11 mouse cellular contexts compared by ENCODE assay signal in the genomic region with DNA sequence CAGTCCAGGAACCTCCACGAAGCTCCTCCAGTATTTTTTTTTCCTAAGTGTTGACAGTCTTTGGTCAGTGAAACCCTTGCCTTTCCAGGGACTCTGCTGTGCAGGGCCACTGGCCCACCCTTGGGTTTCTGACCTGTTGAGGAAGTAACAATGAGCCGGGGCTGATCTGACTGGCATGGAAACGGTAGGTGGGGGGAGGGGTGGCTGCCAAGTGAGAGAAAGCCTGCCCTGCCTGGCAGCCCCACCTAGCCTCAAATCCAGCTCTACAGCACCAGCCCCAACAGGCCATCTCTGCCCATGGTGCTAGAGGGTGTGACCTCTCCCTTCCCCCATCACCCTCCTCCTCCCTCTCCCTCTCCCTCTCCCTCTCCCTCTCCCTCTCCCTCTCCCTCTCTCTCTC. TPM values are rescaled to one million over a fixed set of nuclear protein-coding genes. Genes with fewer than 3 reads are reported as not detected.
A peak's percentile ranks its signal among the peaks of the same experiment; 100 is the strongest.
DNase-seq lines count a peak whose midpoint lies in the region; ATAC-seq and TF ChIP-seq lines count a peak whose summit lies in the region.
"Had no signal": no experiment of that assay in that cellular context is flagged by ENCODE, and none has a peak within 500 bp of the region (broad histone marks: within the 10 kb centered on the region; RNA-seq: fewer than 3 reads in every experiment).

No protein-coding gene starts in this region.

- H3K4me2 ChIP-seq in liver, postnatal 0 days (ENCODE audit: low read depth, low read length) = 0 out of 2 replicates have a peak overlapping the region, but pooled peaks have one; percentile 9
- no peak overlapping the region for H3K4me2 ChIP-seq in stomach, embryonic 16.5 days (ENCODE audit: low read depth, low read length)
- H3K4me2 ChIP-seq: heart, embryonic 15.5 days had no signal

- H3K36me3 ChIP-seq in liver, postnatal 0 days (replicated peaks; ENCODE audit: insufficient read depth, low read length) = no peaks in the 10 kb centered on the region
- no peaks in the 10 kb centered on the region for H3K36me3 ChIP-seq in stomach, embryonic 16.5 days (ENCODE audit: control insufficient read depth, insufficient read depth, low read length)
- H3K36me3 ChIP-seq: embryonic facial prominence, embryonic 10.5 days; heart, embryonic 15.5 days had no signal

- TF ChIP-seq CTCF in liver, postnatal 0 days (IDR thresholded peaks at IDR 0.05; ENCODE audit: low read depth) = no peak

- H3K9me3 ChIP-seq in liver, postnatal 0 days (ENCODE audit: low read length) = no peaks in the 10 kb centered on the region
- no peaks in the 10 kb centered on the region for H3K9me3 ChIP-seq in stomach, embryonic 16.5 days (replicated peaks; ENCODE audit: control insufficient read depth, low read length)
- H3K9me3 ChIP-seq: embryonic facial prominence, embryonic 10.5 days; heart, embryonic 15.5 days had no signal

- H3K4me3 ChIP-seq in liver, postnatal 0 days (ENCODE audit: low read depth, low read length) = no peak overlapping the region
- no peak overlapping the region for H3K4me3 ChIP-seq in stomach, embryonic 16.5 days (replicated peaks; ENCODE audit: low read length)
- H3K4me3 ChIP-seq: embryonic facial prominence, embryonic 10.5 days; heart, embryonic 15.5 days had no signal

- no peak for ATAC-seq in CD4-positive, CD25-positive, alpha-beta regulatory T cell, adult 4 months
- no peak for ATAC-seq in liver, postnatal 0 days
- peak; percentile 16; the same call in 1 of the 2 replicates for ATAC-seq in stomach, embryonic 16.5 days (ENCODE audit: insufficient read depth, low FRiP score)

- WGBS in liver, postnatal 0 days (ENCODE audit: insufficient replicate concordance) = 9% methylated on average over 3 of the region's 3 CpGs
- 13% methylated on average over 3 of the region's 3 CpGs for WGBS in stomach, embryonic 16.5 days

- DNase-seq in CD4-positive, CD25-positive, alpha-beta regulatory T cell, adult 2 months (ENCODE audit: low read depth, low spot score) = peak; percentile 65
- peak; percentile 35 to 45 for DNase-seq in thymus, postnatal 36 days
- no peak for DNase-seq in thymus, postnatal 0 days (ENCODE audit: low spot score)
- DNase-seq in liver, postnatal 0 days = peak; percentile 55
- no peak for DNase-seq in T-cell, adult 2 months (ENCODE audit: low spot score)
- no peak for DNase-seq in embryo, embryonic 11 days
- DNase-seq: right cerebral cortex, adult 18-20 months had no signal

- peaks cover 28% of the 10 kb centered on the region for H3K4me1 ChIP-seq in liver, postnatal 0 days (ENCODE audit: insufficient read depth)
- peaks cover 9% of the 10 kb centered on the region; the same call in 1 of the 2 replicates for H3K4me1 ChIP-seq in stomach, embryonic 16.5 days (ENCODE audit: control insufficient read depth, insufficient read depth, low read length)

- no peaks in the 10 kb centered on the region for H3K27me3 ChIP-seq in liver, postnatal 0 days (ENCODE audit: insufficient read depth, low read length)
- H3K27me3 ChIP-seq in stomach, embryonic 16.5 days (ENCODE audit: control insufficient read depth, insufficient read depth, low read length) = no peaks in the 10 kb centered on the region
- H3K27me3 ChIP-seq: heart, embryonic 15.5 days had no signal

- H3K9ac ChIP-seq in liver, postnatal 0 days (replicated peaks) = no peak overlapping the region
- no peak overlapping the region for H3K9ac ChIP-seq in stomach, embryonic 16.5 days (ENCODE audit: low read length)
- H3K9ac ChIP-seq: heart, embryonic 15.5 days had no signal

- no peak for TF ChIP-seq EP300 in liver, postnatal 0 days (IDR thresholded peaks at IDR 0.05; ENCODE audit: low read depth)

- H3K27ac ChIP-seq in liver, postnatal 0 days (ENCODE audit: low read depth) = no peak overlapping the region
- H3K27ac ChIP-seq in stomach, embryonic 16.5 days (ENCODE audit: low read length) = peak overlapping the region; percentile 89
- H3K27ac ChIP-seq: embryonic facial prominence, embryonic 10.5 days; heart, embryonic 15.5 days had no signal

RNA-seq across cellular contexts. Expression of a gene that starts 4.7 kb away (rescaled TPM):
- 10 to 100 TPM; 52.7 to 58.5 TPM for polyA plus RNA-seq in CD4-positive, CD25-positive, alpha-beta regulatory T cell, adult 4 months (2017; shearing (Covaris generic))
- 21.9 and 22.5 TPM in 2 replicates for polyA plus RNA-seq in thymus, postnatal 0 days (2015; fragmentation: Nextera tagmentation; extraction: Ambion mirVana)
- 7.8 and 8.3 TPM in 2 replicates for polyA plus RNA-seq in liver, postnatal 0 days (2015; fragmentation: Nextera tagmentation; extraction: Ambion mirVana)
- polyA plus RNA-seq in stomach, embryonic 16.5 days (2015; fragmentation: Nextera tagmentation; extraction: Ambion mirVana) = 41.2 and 46.4 TPM in 2 replicates

RNA-seq across cellular contexts. Expression of a gene that starts 10.8 kb away (rescaled TPM):
- polyA plus RNA-seq in CD4-positive, CD25-positive, alpha-beta regulatory T cell, adult 4 months (2017; shearing (Covaris generic)) = 100 to 1,000 TPM; 102 to 161 TPM
- 12.9 and 20.3 TPM in 2 replicates for polyA plus RNA-seq in thymus, postnatal 0 days (2015; fragmentation: Nextera tagmentation; extraction: Ambion mirVana)
- 17.1 and 21.9 TPM in 2 replicates for polyA plus RNA-seq in liver, postnatal 0 days (2015; fragmentation: Nextera tagmentation; extraction: Ambion mirVana)
- polyA plus RNA-seq in stomach, embryonic 16.5 days (2015; fragmentation: Nextera tagmentation; extraction: Ambion mirVana) = 13.2 and 16.5 TPM in 2 replicates

RNA-seq across cellular contexts. Expression of a gene that starts 53.1 kb away (rescaled TPM):
- 10 to 100 TPM; 27.8 to 29.1 TPM for polyA plus RNA-seq in CD4-positive, CD25-positive, alpha-beta regulatory T cell, adult 4 months (2017; shearing (Covaris generic))
- 5.7 and 6.2 TPM in 2 replicates for polyA plus RNA-seq in thymus, postnatal 0 days (2015; fragmentation: Nextera tagmentation; extraction: Ambion mirVana)
- polyA plus RNA-seq in liver, postnatal 0 days (2015; fragmentation: Nextera tagmentation; extraction: Ambion mirVana) = 2.5 and 3.2 TPM in 2 replicates
- polyA plus RNA-seq in stomach, embryonic 16.5 days (2015; fragmentation: Nextera tagmentation; extraction: Ambion mirVana) = 11.3 and 11.8 TPM in 2 replicates

RNA-seq across cellular contexts. Expression of a gene that starts 53.3 kb away (rescaled TPM):
- under 1 TPM in 1 of 2 experiments, not detected in 1; 0.05 TPM for polyA plus RNA-seq in CD4-positive, CD25-positive, alpha-beta regulatory T cell, adult 4 months (2017; shearing (Covaris generic))
- 0.01 and 0.27 TPM in 2 replicates for polyA plus RNA-seq in thymus, postnatal 0 days (2015; fragmentation: Nextera tagmentation; extraction: Ambion mirVana)
- polyA plus RNA-seq in liver, postnatal 0 days (2015; fragmentation: Nextera tagmentation; extraction: Ambion mirVana) = 0.02 TPM in 1 of 2 replicates, not detected in the other
- polyA plus RNA-seq in stomach, embryonic 16.5 days (2015; fragmentation: Nextera tagmentation; extraction: Ambion mirVana) = 0.30 and 0.45 TPM in 2 replicates

RNA-seq across cellular contexts. Expression of a gene that starts 55.4 kb away (rescaled TPM):
- 1 to 10 TPM; 1.8 to 3.0 TPM for polyA plus RNA-seq in CD4-positive, CD25-positive, alpha-beta regulatory T cell, adult 4 months (2017; shearing (Covaris generic))
- polyA plus RNA-seq in thymus, postnatal 0 days (2015; fragmentation: Nextera tagmentation; extraction: Ambion mirVana) = 0.42 and 0.51 TPM in 2 replicates
- polyA plus RNA-seq in liver, postnatal 0 days (2015; fragmentation: Nextera tagmentation; extraction: Ambion mirVana) = 0.14 and 0.22 TPM in 2 replicates
- polyA plus RNA-seq in stomach, embryonic 16.5 days (2015; fragmentation: Nextera tagmentation; extraction: Ambion mirVana) = 0.47 and 0.90 TPM in 2 replicates

Comparison
In these comparisons a context has a peak if more than half of its experiments do, and no peak if none do; other contexts are left out.
1. DNase-seq: peak in CD4-positive, CD25-positive, alpha-beta regulatory T cell, adult 2 months (single experiment), thymus, postnatal 36 days (2 of 2) and liver, postnatal 0 days (single experiment); none in thymus, postnatal 0 days (single experiment), T-cell, adult 2 months (single experiment) and embryo, embryonic 11 days (single experiment).